Mouse (Mus musculus) kidney, adult 9 months (tissue): ENCODE measurements around the gene Olfr178.

Source experiments
- DNase-seq: peaks from one replicate; pipeline ENCODE4 v3.0.0; 2022

Olfr178 gene

DNA sequence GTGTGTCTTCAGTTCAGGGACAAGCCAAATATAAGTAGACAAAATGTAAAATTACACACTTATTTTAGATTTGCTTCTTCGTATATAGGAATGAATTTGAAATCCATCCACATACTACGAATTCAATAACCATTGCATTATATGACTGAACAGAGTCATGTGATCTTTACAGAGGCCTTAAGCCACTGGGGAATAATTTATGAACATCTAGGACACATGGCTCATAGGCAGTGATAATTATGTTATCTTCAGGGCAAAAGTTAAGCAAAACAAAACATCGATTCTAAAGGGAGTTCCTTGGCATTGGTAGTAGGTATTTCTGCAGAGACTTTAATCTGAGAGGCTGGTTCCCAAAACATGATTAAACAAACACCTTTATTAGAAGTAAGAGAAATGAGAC lies at the start of gene Olfr178:
Gene Olfr178 (minus strand): TSS at position 101 of the 400 bp plus-strand sequence.
- no peak for DNase-seq

- no peak for DNase-seq
These were observed 37.4 kb upstream of the Olfr178 start, which contains the start of gene Olfr180 for GRCm38 (mm10) chr16:58929292-58929691. Gene Olfr180 (minus strand): TSS chr16:58929392.

GRCm38 (mm10) chr16:58928655-58929054 lies 36.8 kb upstream of the Olfr178 start, which contains the start of gene Olfr181:
Gene Olfr181 (minus strand): TSS chr16:58928755.
- no peak for DNase-seq

DNA sequence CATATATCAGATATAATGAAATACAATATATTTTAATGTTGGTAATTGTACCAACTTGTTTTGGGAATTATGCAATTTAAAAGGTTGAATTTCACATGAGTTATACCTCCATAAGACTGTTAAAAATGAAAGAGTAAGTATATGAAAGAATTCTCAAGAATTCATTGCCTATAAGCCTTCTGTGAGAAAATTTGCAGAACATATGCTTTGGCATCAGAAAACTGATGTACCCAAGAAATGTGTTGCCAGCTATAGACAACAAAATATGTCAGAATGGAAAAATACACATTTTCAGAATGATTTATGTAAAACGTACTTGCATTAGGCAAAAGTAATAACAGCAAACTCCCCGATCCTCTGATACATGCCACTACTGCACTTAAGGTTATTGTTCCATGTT lies 7.4 kb downstream of the Olfr178 start:
- no peak for DNase-seq

DNA sequence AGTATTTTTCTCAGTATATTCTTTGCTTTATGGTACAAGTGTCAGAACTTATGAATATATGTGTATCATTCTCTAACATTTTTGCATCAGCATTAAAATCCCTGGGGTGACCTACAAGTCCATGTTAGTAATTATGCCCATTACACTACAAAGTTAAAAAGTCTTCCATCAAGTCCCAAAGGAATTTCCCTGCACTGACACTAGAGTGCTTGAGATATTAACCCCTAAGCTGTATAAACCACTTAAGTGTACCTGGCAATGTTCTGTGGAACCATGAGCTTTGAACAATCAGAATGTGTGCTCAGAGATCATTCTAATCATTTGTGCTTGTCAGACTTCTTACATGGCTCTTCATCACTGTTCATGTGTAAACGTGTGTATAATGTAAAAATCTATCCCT lies 17.2 kb downstream of the Olfr178 start, which contains the start of gene Olfr177:
Gene Olfr177 (minus strand): TSS at position 101 of the 400 bp plus-strand sequence.
- DNase-seq, result no peak

- no peak for DNase-seq
These were observed 30.4 kb downstream of the Olfr178 start for GRCm38 (mm10) chr16:58861479-58861878.

- no peak for DNase-seq
These were observed 31.7 kb downstream of the Olfr178 start for GRCm38 (mm10) chr16:58860032-58860737.
